Mouse (Mus musculus): ENCODE results near the gene Olfr1428.
"Not testable (repeated sequence)": the region's sequence is repeated elsewhere in the genome, so short reads cannot be mapped to it uniquely, and the experiment has no call there.

GRCm38 (mm10) chr19:12067806-12068205, 47.9 kb downstream of the Olfr1428 start:
- not testable (repeated sequence) for TF ChIP-seq GATA1 (IDR thresholded peaks at IDR 0.05; ENCODE audit: borderline replicate concordance, low read length); FLI1 (IDR thresholded peaks at IDR 0.05; ENCODE audit: low read length)
